Mouse (Mus musculus): ENCODE data around the gene Tnks1bp1. TPM values are rescaled to one million over a fixed set of nuclear protein-coding genes. Genes with fewer than 3 reads are reported as not detected.

Gene Tnks1bp1
- total and polyA plus RNA-seq, 3 experiments, result 1.5 to 7.5 (median 3.9) TPM

GRCm38 (mm10) chr2:85034169-85034568 lies 13.7 kb upstream of the Tnks1bp1 start:
- in situ Hi-C loops (cut with MboI; ENCODE audit: low pct_ligation_motif_present, low pct_unique_long_range_greater_than_20kb, low sequenced_read_pairs), result no loop called here
- Histone ChIP-seq H3K4me2 (ENCODE audit: insufficient read depth, low read depth, poor library complexity, severe bottlenecking) (peak overlapping the region; percentile 48), H3K4me3 (replicated peaks in 1 of 3; ENCODE audit: low read depth in 2 of 3, low read length in 2 of 3, poor library complexity in 1 of 3) (peak overlapping the region in 2 of 3 experiments; percentile 5 to 29), H3K79me2 (replicated peaks; ENCODE audit: control insufficient read depth, extremely low read depth, insufficient read depth, poor library complexity, severe bottlenecking) (peaks cover 21% of the 10 kb centered on the region), H3K27ac (ENCODE audit: insufficient read depth, low read depth) (no peak overlapping the region), H3K9ac (ENCODE audit: insufficient read depth, low read depth) (peak overlapping the region; percentile 21), H3K36me3 (replicated peaks in 1 of 2; ENCODE audit: control insufficient read depth in 1 of 2, insufficient read depth in 1 of 2, low read length in 1 of 2) (peaks cover 0 to 10% of the 10 kb centered on the region in 2 experiments), H3K4me1 (ENCODE audit: control insufficient read depth in 1 of 2, insufficient read depth in 2 of 2) (peaks cover 12 to 48% of the 10 kb centered on the region in 2 experiments), H3K27me3 (replicated peaks) (no peaks in the 10 kb centered on the region), H3K9me3 (replicated peaks; ENCODE audit: low read length) (no peaks in the 10 kb centered on the region)
- TF ChIP-seq ETS1 (conservative IDR thresholded peaks at IDR 0.05; ENCODE audit: low read depth, low read length) (0 out of 2 replicates have a peak, but pooled peaks have one; percentile 17), POLR2AphosphoS2 (IDR thresholded peaks at IDR 0.05; ENCODE audit: low read depth, low read length) (no peak), IRF4 (IDR thresholded peaks at IDR 0.05; ENCODE audit: low read depth, low read length) (0 out of 2 replicates have a peak, but pooled peaks have one; percentile 6), TBP (conservative IDR thresholded peaks at IDR 0.05; ENCODE audit: low read depth, low read length) (no peak), ELF1 (IDR thresholded peaks at IDR 0.05; ENCODE audit: low read depth, low read length) (no peak), RCOR1 (conservative IDR thresholded peaks at IDR 0.05; ENCODE audit: low read depth, low read length) (no peak), SIN3A (IDR thresholded peaks at IDR 0.05; ENCODE audit: low read length) (no peak), ZNF384 (IDR thresholded peaks at IDR 0.05; ENCODE audit: low read depth, low read length) (no peak), BHLHE40 (IDR thresholded peaks at IDR 0.05; ENCODE audit: low read depth, low read length) (peak; percentile 54), CHD1 (IDR thresholded peaks at IDR 0.05; ENCODE audit: low read depth, low read length) (no peak), RAD21 (IDR thresholded peaks at IDR 0.05; ENCODE audit: low read depth, low read length) (no peak), MXI1 (IDR thresholded peaks at IDR 0.05; ENCODE audit: low read depth, low read length) (no peak), SMC3 (IDR thresholded peaks at IDR 0.05; ENCODE audit: low read depth, low read length) (no peak), NRF1 (IDR thresholded peaks at IDR 0.05; ENCODE audit: low read depth, low read length) (no peak), USF2 (conservative IDR thresholded peaks at IDR 0.05; ENCODE audit: low read depth, low read length) (no peak), MAZ (IDR thresholded peaks at IDR 0.05; ENCODE audit: low read depth, low read length) (no peak), EP300 (IDR thresholded peaks at IDR 0.05; ENCODE audit: low read length) (no peak), GABPA (IDR thresholded peaks at IDR 0.05; ENCODE audit: insufficient replicate concordance, low read depth, low read length) (no peak), MYC (IDR thresholded peaks at IDR 0.05; ENCODE audit: low read depth, low read length) (no peak), MEF2A (IDR thresholded peaks at IDR 0.05; ENCODE audit: borderline replicate concordance, low read depth, low read length) (no peak), CHD2 (IDR thresholded peaks at IDR 0.05; ENCODE audit: low read length) (no peak)
- dilution Hi-C loops (cut with MboI; ENCODE audit: extremely low pct_ligation_motif_present, extremely low pct_unique_long_range_greater_than_20kb, low sequenced_read_pairs), result no loop called here
- DNase-seq (ENCODE audit: extremely low read depth), result no peak
